Mouse (Mus musculus) limb, embryonic 12.5 days (tissue): ENCODE data around the gene Senp7. TPM values are rescaled to one million over a fixed set of nuclear protein-coding genes. Genes with fewer than 3 reads are reported as not detected.

Experiments used
- ATAC-seq: fragments of 200-750 bp; cut with Nextera tagmentation; 2 replicates; pipeline ENCODE4 v1.8.0; 2017; ENCODE audit warnings: low read depth, moderate TSS enrichment; ENCODE audit not compliant: insufficient number of reproducible peaks, insufficient read depth, low FRiP score, low TSS enrichment
- H3K27ac ChIP-seq: fragments of 300-500 bp; sonication (generic); 2 replicates; pipeline ENCODE4 v1.5.1; 2016; ENCODE audit warnings: mild to moderate bottlenecking, moderate library complexity
- H3K27me3 ChIP-seq: fragments of 300-500 bp; sonication (generic); 2 replicates; pipeline ENCODE4 v1.6.1; 2016; ENCODE audit warnings: mild to moderate bottlenecking, moderate library complexity
- H3K36me3 ChIP-seq: fragments of 300-500 bp; sonication (generic); 2 replicates; pipeline ENCODE4 v1.6.1; 2016; ENCODE audit warnings: mild to moderate bottlenecking, moderate library complexity
- H3K4me1 ChIP-seq: fragments of 300-500 bp; sonication (generic); replicated peaks from 2 replicates; pipeline ENCODE4 v1.6.1; 2016
- H3K4me2 ChIP-seq: fragments of 300-500 bp; sonication (generic); 2 replicates; pipeline ENCODE4 v1.6.1; 2016; ENCODE audit warnings: mild to moderate bottlenecking, moderate library complexity
- H3K4me3 ChIP-seq: fragments of 300-500 bp; sonication (generic); replicated peaks from 2 replicates; pipeline ENCODE4 v1.5.1; 2016; ENCODE audit warnings: mild to moderate bottlenecking
- H3K9ac ChIP-seq: fragments of 300-500 bp; sonication (generic); replicated peaks from 2 replicates; pipeline ENCODE4 v1.6.1; 2016; ENCODE audit warnings: mild to moderate bottlenecking, moderate library complexity
- H3K9me3 ChIP-seq: fragments of 300-500 bp; sonication (generic); 2 replicates; pipeline ENCODE4 v1.6.1; 2016; ENCODE audit warnings: mild to moderate bottlenecking, moderate library complexity
- WGBS: fragments of 180-500 bp; shearing (Covaris S2); methylation state at CpG from one replicate; pipeline ENCODE4 v1.1.7; 2016; 5-methylcytosine and 5-hydroxymethylcytosine counted together
- polyA plus RNA-seq: library from polyadenylated mRNA; unstranded; fragments of >200 nt; fragmentation: Nextera tagmentation; extraction: Ambion mirVana; gene quantifications from 2 replicates; pipeline ENCODE4 v1.2.1, GENCODE M21; 2016

Gene Senp7
- polyA plus RNA-seq, 1 experiment from 2014 or later: 39.2 TPM

DNA sequence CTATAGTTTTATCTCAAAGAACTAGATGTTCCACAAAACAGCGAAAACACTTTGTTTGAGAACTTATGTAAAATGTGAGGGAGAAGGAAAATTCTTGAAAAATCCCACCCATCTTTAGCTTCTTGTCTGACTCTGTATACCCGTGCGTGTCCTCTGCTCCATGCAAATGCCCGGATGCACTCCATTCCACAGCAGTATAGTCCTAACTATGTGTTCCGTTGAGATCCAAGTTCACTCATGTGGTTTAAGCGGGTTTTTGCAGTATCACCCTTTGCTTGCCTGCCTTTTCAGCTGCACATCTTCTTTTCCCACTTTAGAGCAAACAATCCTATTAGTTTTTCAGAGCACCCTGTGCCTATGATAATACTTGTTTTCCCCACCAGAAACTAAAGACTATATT lies 11.6 kb upstream of the Senp7 start:
- Histone ChIP-seq H3K4me2 (peak overlapping the region; percentile 73), H3K27ac (no peak overlapping the region), H3K36me3 (peaks cover 39% of the 10 kb centered on the region), H3K27me3 (no peaks in the 10 kb centered on the region), H3K9ac (peak overlapping the region; percentile 78), H3K9me3 (no peaks in the 10 kb centered on the region), H3K4me3 (peak overlapping the region; percentile 79), H3K4me1 (peaks cover 12% of the 10 kb centered on the region)
- ATAC-seq: no peak
- 64% methylated on average over 6 of the region's 6 CpGs for whole genome bisulfite sequencing

DNA sequence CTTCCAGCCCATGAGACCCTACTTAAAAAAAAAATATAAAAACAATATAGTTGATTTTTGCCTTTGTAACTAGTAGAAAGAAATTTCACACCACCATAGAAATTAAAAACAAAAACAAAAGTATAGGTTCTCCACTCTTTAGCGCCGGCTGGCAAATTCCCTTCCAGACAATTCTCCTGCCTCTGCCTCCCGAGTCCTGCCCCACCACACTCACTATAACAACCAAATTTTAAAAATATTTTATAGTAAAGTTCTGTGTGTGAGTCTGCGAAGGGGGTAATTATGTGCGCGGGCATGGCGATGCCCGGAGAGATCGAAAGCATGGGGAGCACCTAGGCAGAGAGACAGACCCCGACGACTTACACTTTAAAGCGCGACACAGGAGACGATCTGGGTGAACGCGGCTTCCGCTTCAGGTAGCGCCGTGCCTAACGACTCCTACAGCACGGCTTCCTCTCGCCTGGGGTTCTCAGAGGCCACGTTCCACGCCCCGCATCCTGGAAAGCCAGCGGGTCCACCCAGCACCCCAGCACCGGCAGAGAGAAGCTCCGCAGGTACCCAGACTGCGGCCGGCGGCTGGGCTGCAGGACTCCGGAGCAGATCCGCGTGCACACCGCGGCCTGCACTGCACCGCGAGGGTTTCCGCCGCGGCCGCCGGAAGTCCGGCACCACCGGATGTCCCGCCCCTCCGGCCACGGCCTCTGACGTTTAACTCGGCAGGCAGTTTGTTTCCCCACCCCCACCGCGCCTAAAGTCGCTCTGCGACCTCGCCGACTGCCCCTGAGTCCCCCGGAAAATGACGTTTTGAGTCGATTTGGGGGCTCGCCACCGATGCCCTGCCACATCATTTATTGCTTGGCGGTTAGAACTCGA lies 10.8 kb upstream of the Senp7 start, which contains the start of gene Trmt10c:
Trmt10c (minus strand) TSS at position 682 of the 873 bp plus-strand sequence.
- Histone ChIP-seq H3K27ac (peak within 1 kb of the TSS; percentile 91), H3K9me3 (no peaks in the 10 kb centered on the region), H3K9ac (peak within 1 kb of the TSS; percentile 78), H3K4me3 (peak within 1 kb of the TSS; percentile 79), H3K36me3 (peaks cover 30% of the 10 kb centered on the region), H3K4me2 (peak within 1 kb of the TSS; percentile 73), H3K27me3 (no peaks in the 10 kb centered on the region), H3K4me1 (peaks cover 12% of the 10 kb centered on the region)
- WGBS: 1% methylated on average over 63 of the region's 63 CpGs
- peak; percentile 100 for ATAC-seq

DNA sequence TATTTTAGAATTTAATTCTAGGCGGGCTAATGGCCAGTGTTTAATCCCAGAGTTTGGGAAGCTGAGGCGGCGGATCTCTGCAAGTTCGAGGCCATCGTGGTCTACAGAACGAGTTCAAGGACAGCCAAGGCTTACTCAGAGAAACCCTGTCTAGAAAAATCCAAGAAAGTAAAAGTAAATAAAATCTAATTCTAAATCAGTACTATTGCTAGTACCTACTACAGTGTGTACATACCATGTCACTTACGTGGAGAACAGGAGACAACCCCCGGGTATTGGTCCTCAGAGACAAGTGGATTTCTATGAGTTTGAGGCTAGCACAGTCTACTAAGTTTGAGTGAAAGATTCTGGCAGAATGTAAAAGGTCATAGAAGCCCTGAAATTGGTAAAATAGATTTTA lies 10.0 kb upstream of the Senp7 start:
- H3K9me3 ChIP-seq: no peaks in the 10 kb centered on the region
- 33% methylated on average over 8 of the region's 8 CpGs for WGBS
- peak; percentile 14; the same call in 1 of the 2 replicates for ATAC-seq

DNA sequence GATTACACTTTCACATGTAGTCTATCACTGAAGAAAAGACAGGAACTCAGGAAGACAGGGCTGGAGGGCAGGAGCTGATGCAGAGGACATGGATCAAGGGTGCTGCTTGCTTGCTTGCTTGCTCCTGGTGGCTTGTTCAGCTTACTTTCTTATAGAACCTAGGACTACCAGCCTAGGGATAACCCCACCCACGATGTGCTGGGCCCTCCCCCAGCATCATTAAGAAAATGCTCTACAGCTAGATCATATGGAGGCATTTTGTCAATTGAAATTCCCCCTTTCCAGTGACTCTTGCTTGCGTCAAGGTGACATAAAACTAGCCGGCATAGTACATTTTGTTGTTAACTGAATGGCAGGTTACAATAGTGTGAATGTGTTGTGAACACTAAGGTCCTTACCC lies 7.8 kb downstream of the Senp7 start:
- no peak overlapping the region for H3K27ac ChIP-seq
- no peak for ATAC-seq
- H3K36me3 ChIP-seq: no peaks in the 10 kb centered on the region
- WGBS: 77% methylated on average over 3 of the region's 3 CpGs
- no peak overlapping the region for H3K4me2 ChIP-seq
- H3K9ac ChIP-seq: no peak overlapping the region
- no peaks in the 10 kb centered on the region for H3K9me3 ChIP-seq
- no peak overlapping the region for H3K4me3 ChIP-seq
- no peaks in the 10 kb centered on the region for H3K27me3 ChIP-seq
- H3K4me1 ChIP-seq: no peaks in the 10 kb centered on the region

More for the DNA sequence above, 10.0 kb upstream of the Senp7 start:
- Histone ChIP-seq H3K4me2 (peak overlapping the region; percentile 73), H3K36me3 (peaks cover 23% of the 10 kb centered on the region), H3K4me3 (peak overlapping the region; percentile 79), H3K9ac (peak overlapping the region; percentile 78), H3K27ac (peak overlapping the region; percentile 91), H3K27me3 (no peaks in the 10 kb centered on the region), H3K4me1 (peaks cover 12% of the 10 kb centered on the region)

DNA sequence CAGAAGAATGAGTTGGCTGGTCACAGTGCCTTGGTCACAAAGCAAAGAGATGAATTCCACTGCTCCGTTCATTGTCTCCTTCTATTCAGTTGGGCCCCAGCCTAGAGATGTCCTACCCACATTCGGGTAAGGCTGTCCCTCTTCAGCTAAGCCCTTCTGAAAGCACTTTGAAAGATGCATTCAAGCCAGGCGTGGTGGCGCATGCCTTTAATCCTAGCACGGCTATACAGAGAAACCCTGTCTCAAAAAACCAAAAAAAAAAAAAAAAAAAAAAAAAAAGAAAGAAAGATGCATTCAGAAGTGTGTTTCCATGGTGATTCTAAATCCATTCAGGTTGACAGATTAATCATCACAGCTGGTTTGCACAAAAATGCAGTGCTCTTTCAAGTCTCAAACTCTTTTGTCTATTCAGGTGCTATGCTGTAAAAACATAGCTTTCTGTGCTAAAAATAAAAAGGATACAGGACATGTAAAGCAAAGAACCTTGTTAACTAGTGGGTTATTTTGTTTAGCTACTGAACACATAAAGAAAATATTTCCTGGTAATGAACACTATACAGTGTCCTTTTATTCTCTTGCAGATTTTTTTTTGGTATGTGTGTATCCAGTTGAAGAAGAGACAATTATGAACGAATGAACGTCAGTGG lies 8.9 kb downstream of the Senp7 start:
- Histone ChIP-seq H3K4me3 (no peak overlapping the region), H3K4me2 (no peak overlapping the region), H3K36me3 (no peaks in the 10 kb centered on the region), H3K9me3 (no peaks in the 10 kb centered on the region), H3K27ac (no peak overlapping the region), H3K27me3 (no peaks in the 10 kb centered on the region), H3K9ac (no peak overlapping the region), H3K4me1 (no peaks in the 10 kb centered on the region)
- 84% methylated on average over 7 of the region's 7 CpGs for WGBS
- no peak for ATAC-seq

DNA sequence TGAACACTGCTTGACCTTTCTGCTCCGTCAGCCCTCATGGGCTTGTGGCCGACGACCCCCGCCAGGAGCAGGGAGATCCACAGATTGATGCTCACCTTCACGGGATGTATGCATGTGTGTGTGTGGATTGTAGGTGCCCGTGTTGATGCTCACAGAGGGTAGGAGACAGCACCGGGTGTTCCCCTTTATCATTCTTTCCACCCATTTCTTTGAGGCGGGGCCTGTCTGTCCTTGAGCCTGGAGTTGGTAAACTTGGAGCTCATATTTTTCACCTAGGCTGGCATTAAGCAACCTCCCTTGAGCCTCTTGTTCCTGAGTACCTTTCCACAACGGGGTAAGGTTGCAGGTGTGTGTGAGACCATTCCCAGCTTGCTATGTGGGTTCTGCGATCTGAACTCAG lies 10.0 kb downstream of the Senp7 start:
- no peaks in the 10 kb centered on the region for H3K4me1 ChIP-seq
- H3K27ac ChIP-seq: no peak overlapping the region
- H3K9ac ChIP-seq: no peak overlapping the region
- no peak overlapping the region for H3K4me2 ChIP-seq
- no peaks in the 10 kb centered on the region for H3K27me3 ChIP-seq
- 81% methylated on average over 10 of the region's 10 CpGs for WGBS
- no peak for ATAC-seq
- H3K9me3 ChIP-seq: no peaks in the 10 kb centered on the region
- H3K36me3 ChIP-seq: no peaks in the 10 kb centered on the region
- H3K4me3 ChIP-seq: no peak overlapping the region

DNA sequence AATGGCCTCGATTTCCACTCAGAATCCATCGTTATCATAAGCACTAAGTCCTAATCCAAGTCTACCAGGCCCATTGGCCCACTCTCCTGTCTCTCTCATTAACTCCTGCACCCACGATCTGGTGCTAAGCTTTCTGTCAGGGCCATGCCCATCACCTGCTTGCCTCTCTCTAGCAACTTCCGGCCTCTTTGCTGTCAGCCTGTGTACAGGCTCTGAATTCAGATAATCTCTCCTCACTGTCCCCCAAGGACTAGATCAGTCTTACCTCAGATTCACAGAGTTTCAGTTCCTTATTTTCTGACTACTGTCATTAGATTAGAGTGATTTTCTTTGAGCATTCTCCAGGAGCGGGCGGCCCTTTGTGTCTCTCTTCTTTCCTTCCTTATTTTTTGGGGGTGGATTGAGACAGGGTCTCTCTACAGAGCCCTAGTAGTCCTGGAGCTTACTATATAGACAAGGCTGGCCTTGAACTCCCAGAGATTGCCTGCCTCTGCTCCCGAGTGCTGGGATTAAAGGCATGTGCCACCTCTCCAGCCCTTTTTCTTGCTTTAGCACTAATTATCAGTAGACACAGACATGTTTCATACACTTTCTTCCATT lies 14.0 kb downstream of the Senp7 start:
- Histone ChIP-seq H3K4me3 (no peak overlapping the region), H3K9me3 (no peaks in the 10 kb centered on the region), H3K27ac (no peak overlapping the region), H3K4me2 (no peak overlapping the region), H3K27me3 (no peaks in the 10 kb centered on the region), H3K9ac (no peak overlapping the region), H3K36me3 (no peaks in the 10 kb centered on the region), H3K4me1 (no peaks in the 10 kb centered on the region)
- ATAC-seq: no peak
- WGBS: 76% methylated on average over 7 of the region's 7 CpGs

DNA sequence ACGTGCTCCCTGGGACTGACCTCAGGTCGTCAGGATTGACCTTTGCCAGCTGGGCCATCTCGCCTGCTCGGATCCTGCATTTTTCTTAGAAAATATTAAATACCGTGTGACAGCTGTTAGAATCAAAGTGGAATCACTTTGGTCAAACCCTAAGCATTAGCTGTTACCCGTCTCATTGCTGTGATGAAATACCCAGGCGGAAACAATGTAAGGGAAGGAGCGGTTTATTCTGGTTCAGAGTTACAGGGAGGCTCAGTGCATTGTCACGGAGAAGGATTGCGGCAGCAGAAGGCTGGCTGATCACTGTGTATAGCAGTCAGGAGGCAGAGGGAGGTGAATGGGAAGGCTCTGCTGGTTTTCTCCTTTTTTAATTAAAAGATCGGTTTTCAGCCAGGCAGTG lies 14.8 kb downstream of the Senp7 start:
- no peak for ATAC-seq
- Histone ChIP-seq H3K4me2 (no peak overlapping the region), H3K27ac (no peak overlapping the region), H3K9ac (no peak overlapping the region), H3K27me3 (no peaks in the 10 kb centered on the region), H3K36me3 (no peaks in the 10 kb centered on the region), H3K4me1 (no peaks in the 10 kb centered on the region), H3K4me3 (no peak overlapping the region), H3K9me3 (no peaks in the 10 kb centered on the region)
- WGBS: 62% methylated on average over 11 of the region's 11 CpGs

DNA sequence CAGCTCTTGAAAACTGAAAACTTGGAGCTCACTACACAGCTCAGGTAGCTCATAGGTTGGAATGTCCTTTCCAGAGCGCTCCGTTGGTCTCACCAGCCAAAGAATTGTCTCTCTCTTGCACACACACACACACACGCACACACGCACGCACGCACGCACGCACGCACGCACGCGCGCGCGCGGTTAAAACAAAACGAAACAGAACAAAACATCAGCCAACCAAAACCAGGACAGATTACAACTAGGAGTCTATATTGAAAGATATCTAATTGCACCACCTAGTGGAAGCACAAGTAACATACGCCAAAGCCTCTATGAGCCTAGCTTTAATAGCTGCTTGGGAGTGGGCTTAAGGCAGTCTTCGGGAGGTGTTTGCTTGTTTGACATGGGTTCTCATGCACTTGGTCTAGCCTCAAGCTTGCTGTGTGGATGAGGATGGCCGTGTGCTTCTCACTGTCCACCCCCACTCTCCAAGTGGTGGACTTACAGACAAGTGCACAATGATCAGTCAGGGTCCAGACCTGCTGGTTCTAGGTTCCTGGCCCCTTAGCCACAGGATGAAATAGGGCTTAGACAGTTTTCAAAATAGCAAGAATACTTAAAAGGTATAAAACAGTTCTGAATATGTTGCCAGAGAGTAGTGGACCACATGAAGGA lies 16.3 kb downstream of the Senp7 start:
- ATAC-seq: peak; percentile 84
- 8% methylated on average over 20 of the region's 20 CpGs for WGBS

DNA sequence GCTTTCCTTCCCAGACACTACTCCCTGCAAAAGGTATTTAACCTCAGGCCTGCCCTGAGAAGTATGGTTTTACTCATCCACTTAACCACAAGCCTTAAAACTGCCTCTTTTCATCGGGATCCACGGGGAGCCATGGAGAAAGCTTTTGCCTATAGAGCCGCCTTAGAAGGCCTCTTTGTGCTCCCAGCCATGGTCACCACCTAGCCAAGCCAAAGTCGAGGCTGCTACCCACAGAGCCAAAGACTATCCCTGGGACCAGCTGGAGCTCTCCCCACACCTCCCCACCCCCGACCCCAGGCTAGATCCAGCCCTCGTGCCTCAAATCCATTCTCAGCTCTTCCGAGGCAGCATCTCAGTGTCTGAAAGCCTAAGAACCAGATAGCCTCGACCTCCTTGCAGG lies 18.0 kb downstream of the Senp7 start:
- H3K9ac ChIP-seq: no peak overlapping the region
- H3K9me3 ChIP-seq: no peaks in the 10 kb centered on the region
- no peaks in the 10 kb centered on the region for H3K27me3 ChIP-seq
- no peaks in the 10 kb centered on the region for H3K36me3 ChIP-seq
- H3K4me2 ChIP-seq: no peak overlapping the region
- H3K4me1 ChIP-seq: no peaks in the 10 kb centered on the region
- no peak for ATAC-seq
- WGBS: 50% methylated on average over 8 of the region's 8 CpGs
- no peak overlapping the region for H3K4me3 ChIP-seq
- H3K27ac ChIP-seq: no peak overlapping the region

More for the DNA sequence above, 16.3 kb downstream of the Senp7 start:
- Histone ChIP-seq H3K4me3 (peak overlapping the region; percentile 40), H3K4me1 (no peaks in the 10 kb centered on the region), H3K9ac (0 out of 2 replicates have a peak overlapping the region, but pooled peaks have one; percentile 23), H3K9me3 (no peaks in the 10 kb centered on the region), H3K27me3 (no peaks in the 10 kb centered on the region), H3K27ac (0 out of 2 replicates have a peak overlapping the region, but pooled peaks have one; percentile 29), H3K36me3 (no peaks in the 10 kb centered on the region), H3K4me2 (peak overlapping the region; percentile 65)
